Mouse (Mus musculus): ENCODE results near the gene Tlx2.

DNA sequence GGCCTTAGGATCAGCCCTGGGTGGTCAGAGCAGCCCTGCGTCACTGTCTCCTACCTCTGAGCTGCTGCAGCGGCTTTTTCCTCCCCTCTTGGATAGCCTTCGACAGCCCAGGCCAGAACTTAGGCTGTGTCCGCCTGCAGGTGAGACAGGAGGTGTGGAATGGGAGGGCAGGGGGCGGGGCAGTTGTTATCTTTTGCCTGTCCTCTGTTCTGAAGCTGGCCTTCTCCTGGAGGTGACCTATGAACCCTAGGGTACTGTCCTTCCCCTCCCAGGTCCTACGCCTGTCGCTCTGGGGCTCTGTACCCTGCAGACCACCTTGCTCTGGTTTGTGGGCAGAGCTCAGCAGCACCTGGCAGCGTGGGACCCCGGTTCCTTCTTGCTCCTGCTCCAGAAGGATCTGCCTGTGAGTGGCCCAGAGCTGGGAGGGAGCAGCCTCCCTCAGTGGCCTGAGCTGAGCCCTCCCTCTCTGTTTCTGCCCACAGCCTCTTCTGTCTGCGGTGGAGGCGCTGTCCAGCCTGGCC lies 33.1 kb upstream of the Tlx2 start:
- TF ChIP-seq POLR2A (IDR thresholded peaks at IDR 0.05; ENCODE audit: low read depth, low read length) (no peak), CTCF (conservative IDR thresholded peaks at IDR 0.05; ENCODE audit: insufficient read depth, insufficient read length, low read depth, low read length) (no peak)
